Mouse (Mus musculus): ENCODE measurements around the gene Itgb2. TPM values are rescaled to one million over a fixed set of nuclear protein-coding genes. Genes with fewer than 3 reads are reported as not detected.

Gene Itgb2
- polyA plus RNA-seq, 1 experiment from 2014 or later, result 0.64 TPM

DNA sequence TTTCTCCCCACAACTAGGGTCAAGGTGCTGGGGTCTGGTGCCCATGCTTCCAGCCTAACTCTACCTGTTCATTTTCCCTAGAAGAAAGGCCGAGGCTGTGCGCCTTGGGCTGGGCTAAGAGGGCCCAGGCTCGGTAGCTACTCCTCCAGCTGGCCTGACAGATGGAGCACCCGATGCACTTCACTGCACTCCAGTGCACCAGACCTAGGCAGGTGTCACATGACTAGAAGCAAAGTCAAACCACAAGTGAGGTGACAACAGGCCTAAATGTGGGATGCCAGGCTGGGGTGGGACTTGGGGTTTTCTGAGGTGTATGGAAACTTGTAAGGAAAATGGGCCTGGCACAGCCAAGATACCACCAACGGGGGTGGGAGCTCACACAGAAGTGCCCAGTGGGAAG lies 23.5 kb upstream of the Itgb2 start:
- Histone ChIP-seq H3K27ac (no peak overlapping the region), H3K9ac (no peak overlapping the region), H3K27me3 (no peaks in the 10 kb centered on the region), H3K36me3 (replicated peaks) (peaks cover 74% of the 10 kb centered on the region), H3K4me2 (no peak overlapping the region), H3K9me3 (no peaks in the 10 kb centered on the region), H3K4me3 (replicated peaks) (no peak overlapping the region), H3K4me1 (no peaks in the 10 kb centered on the region; the same call in 1 of the 2 replicates)
- no peak for ATAC-seq (ENCODE audit: low FRiP score)
- WGBS, result 87% methylated on average over 5 of the region's 5 CpGs

DNA sequence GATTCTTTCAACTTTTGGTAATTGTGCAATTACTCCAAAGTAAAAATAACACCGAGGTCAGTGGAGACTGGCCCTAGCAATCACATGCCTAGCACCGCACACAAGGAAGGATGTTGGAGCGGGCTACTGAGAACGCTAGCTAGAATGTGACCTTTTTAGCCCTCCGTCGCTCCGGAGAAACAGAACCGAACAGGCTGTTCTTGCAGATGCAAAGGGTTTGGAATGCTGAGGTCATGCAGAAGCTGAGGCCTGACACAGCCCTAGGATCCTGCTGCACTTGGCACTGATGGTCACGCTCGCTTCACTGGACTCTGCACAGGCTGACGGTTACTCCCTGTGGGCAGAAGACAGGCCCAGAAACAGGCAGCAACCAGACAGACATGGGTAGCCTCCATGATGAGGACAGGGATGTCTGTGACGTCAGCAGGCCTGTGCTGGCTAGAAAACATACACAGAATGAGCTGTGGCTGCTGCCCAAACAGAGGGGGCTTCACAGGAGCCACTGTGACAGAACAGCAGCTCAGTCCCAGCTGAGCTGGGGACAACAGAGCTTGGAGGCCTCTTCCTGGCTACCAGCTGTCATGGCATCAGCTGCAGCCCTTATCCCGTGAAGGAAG lies 23.0 kb upstream of the Itgb2 start:
- Histone ChIP-seq H3K9me3 (no peaks in the 10 kb centered on the region), H3K36me3 (replicated peaks) (peaks cover 74% of the 10 kb centered on the region), H3K27ac (no peak overlapping the region), H3K9ac (no peak overlapping the region), H3K4me3 (replicated peaks) (no peak overlapping the region), H3K4me2 (no peak overlapping the region), H3K4me1 (no peaks in the 10 kb centered on the region; the same call in 1 of the 2 replicates), H3K27me3 (no peaks in the 10 kb centered on the region)
- ATAC-seq (ENCODE audit: low FRiP score), result no peak
- 92% methylated on average over 13 of the region's 13 CpGs for WGBS

DNA sequence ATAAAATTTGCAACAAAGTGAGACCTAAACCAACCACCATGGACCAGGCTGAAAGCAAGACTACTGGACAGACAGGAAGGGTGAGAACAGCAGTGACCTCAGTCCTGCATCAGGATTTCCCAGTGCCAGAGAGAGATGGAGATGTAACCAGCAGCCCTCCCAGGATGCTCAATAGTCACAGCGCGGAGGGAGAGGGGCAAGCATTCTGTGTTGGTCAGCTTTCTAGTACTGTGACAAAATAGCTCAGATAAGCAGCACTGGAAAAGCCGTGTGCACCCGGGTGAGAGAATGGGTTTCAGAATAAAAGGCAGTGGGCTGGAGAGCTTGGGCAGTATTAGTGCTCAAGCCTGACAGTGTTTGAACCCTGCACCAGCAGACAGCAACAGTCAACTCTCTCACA lies 22.3 kb upstream of the Itgb2 start:
- Histone ChIP-seq H3K9ac (no peak overlapping the region), H3K4me1 (no peaks in the 10 kb centered on the region; the same call in 1 of the 2 replicates), H3K27me3 (no peaks in the 10 kb centered on the region), H3K4me2 (no peak overlapping the region), H3K27ac (no peak overlapping the region), H3K36me3 (replicated peaks) (peaks cover 78% of the 10 kb centered on the region), H3K4me3 (replicated peaks) (no peak overlapping the region), H3K9me3 (no peaks in the 10 kb centered on the region)
- 93% methylated on average over 4 of the region's 4 CpGs for WGBS
- ATAC-seq (ENCODE audit: low FRiP score), result no peak

DNA sequence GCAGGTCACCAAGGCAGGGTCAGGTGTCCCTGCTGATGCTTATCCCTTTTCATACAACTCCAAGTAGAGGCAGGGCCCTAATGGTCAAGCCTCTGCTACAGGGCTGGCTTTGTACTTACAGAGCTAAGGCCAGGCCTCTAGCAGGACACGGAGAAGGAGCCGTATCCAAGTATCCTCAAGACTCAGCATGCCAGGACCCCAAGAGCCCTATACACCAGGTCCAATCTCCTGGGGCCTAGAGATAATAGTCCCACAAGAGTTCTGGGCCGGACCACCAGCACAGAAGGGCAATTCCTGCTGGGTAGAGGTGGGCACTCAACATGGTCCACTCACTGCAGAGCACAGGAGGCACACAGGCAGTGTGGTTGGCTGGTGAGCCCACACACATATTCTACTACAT lies 21.3 kb upstream of the Itgb2 start:
- Histone ChIP-seq H3K27me3 (no peaks in the 10 kb centered on the region), H3K27ac (no peak overlapping the region), H3K36me3 (replicated peaks) (peaks cover 77% of the 10 kb centered on the region), H3K9ac (no peak overlapping the region), H3K4me3 (replicated peaks) (no peak overlapping the region), H3K4me2 (no peak overlapping the region), H3K9me3 (no peaks in the 10 kb centered on the region), H3K4me1 (no peaks in the 10 kb centered on the region; the same call in 1 of the 2 replicates)
- no peak for ATAC-seq (ENCODE audit: low FRiP score)
- 100% methylated on average over 3 of the region's 3 CpGs for WGBS

DNA sequence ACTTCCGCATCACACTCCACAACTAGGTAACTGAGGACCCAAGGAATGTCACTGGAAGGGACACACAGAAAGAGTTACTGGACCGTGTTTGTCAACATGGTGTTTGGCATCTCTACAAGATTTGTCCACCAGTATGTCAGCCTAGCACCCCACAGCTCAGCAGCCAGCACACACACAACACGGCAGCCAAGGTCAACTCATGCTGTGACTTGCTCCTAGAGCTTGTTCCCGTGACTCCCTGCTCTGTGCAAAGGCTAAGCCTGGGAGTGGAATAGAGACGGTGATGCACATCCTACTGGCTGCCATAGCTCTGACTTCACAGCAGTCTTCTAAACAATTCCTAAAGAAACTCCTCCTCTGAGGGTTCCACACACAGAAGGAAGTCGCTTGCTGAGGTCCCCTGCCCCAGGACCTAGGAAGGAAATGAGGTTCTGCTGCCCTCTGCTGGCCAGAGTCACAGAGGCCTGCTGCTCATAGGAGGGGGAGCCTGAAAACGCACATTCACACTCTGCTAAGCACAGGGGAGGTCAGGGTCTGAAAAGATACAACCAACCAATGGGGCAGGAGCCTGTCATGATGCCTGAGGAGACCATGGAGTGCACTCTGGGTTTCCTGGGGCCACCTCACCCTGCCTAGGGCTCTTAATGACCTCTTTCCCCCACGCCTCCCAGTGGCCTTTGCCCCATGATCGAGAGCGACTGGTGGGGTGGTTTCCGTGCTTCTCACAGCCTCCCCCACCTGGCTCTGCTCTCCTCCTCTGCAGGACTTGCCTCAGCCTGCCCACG lies 20.5 kb upstream of the Itgb2 start:
- 52% methylated on average over 12 of the region's 12 CpGs for whole genome bisulfite sequencing
- no peak overlapping the region for H3K27ac ChIP-seq
- peak overlapping the region; percentile 21; the same call in 1 of the 2 replicates for H3K4me2 ChIP-seq
- no peak overlapping the region for H3K9ac ChIP-seq
- H3K4me1 ChIP-seq, result peaks cover 6% of the 10 kb centered on the region
- ATAC-seq (ENCODE audit: low FRiP score), result peak; percentile 83
- H3K36me3 ChIP-seq (replicated peaks), result peaks cover 78% of the 10 kb centered on the region
- H3K9me3 ChIP-seq, result no peaks in the 10 kb centered on the region
- H3K4me3 ChIP-seq (replicated peaks), result no peak overlapping the region
- no peaks in the 10 kb centered on the region for H3K27me3 ChIP-seq

DNA sequence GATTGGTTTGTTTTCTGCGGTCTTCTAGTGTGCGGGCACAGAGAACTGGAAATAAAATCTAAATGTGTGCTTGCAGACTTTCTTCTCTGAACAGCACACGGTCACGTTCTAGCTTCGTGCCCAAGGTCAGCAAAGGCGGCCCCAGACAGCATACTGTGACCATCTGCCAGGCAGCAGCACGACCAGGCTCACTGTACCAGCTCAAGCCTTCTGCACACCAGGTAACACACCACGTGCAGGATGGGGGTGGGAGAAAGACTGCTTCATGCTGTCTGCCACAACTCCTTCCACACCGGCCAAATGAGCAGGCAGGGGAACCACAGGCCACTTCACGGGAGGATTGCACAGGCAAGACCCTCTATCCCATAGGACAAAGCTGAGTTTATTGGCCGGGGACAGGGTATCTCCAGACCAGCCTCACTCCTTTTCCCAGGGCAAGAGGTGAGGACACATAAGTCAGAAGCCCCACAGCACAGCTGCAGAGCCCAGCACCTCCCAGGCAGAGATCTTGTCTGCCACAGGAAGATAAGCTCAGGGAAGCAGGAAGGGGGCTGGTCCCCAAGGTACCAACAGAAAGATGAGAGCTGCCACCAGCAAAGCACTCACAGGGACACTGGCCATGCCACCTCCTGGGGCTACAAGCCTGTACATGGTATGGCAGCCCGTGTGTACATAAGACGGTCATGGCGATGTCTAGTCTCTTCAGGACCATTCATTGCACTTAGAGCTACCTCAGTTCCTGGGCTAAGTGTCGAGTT lies 19.6 kb upstream of the Itgb2 start:
- H3K27me3 ChIP-seq, result no peaks in the 10 kb centered on the region
- no peak for ATAC-seq (ENCODE audit: low FRiP score)
- H3K27ac ChIP-seq, result no peak overlapping the region
- H3K36me3 ChIP-seq (replicated peaks), result peaks cover 76% of the 10 kb centered on the region
- H3K4me2 ChIP-seq, result no peak overlapping the region
- H3K9ac ChIP-seq, result no peak overlapping the region
- no peak overlapping the region for H3K4me3 ChIP-seq (replicated peaks)
- 87% methylated on average over 15 of the region's 15 CpGs for WGBS
- H3K9me3 ChIP-seq, result no peaks in the 10 kb centered on the region
- H3K4me1 ChIP-seq, result peaks cover 13% of the 10 kb centered on the region

DNA sequence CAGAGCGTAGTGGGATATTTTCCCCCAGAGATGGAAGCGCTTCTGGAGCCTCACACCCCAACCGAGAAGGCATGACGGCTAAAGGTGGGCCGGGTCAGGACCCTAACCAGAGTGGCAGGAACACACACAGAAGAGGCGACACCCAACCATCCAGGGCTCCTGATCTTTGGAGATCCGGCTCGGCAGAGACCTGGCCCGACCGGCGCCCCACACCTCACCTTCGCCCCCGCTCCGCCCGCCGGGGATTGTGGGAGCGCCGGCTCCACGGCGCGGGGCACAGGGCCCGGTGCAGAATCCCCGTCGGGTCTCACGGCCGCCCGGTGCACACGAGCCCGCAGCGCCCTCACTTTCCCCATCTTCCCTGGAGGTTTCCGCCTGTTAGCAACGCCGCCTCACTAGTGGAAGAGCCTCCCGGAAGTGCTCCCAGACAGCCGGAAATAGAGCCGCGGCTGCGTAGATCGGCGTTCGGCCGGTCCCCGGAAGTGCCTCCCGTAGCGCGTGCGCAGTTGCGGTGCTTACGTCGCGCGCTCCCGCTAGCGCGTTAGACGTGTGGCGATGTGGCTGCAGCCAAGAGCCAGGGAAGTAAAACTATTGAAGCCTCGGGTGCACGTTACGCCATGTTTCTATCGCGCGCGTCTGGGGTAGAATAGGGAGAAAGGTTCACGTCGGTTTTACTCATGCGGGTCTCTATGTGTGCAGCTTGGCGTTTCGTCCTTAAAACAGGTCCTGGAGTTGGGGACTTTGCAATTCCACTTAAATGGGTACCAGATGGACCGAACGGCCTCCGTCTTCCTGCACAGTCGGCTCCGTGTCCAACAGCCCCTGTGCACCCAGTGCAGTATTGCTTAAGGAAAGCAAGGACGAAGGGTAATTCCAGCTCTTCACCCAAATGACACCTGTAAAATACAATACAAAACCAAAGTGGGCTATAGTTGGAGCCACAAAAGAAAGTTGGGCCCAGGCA lies 14.4 kb upstream of the Itgb2 start, which contains the start of gene Fam207a:
Gene Fam207a (minus strand): TSS at position 401 of the 964 bp plus-strand sequence.
- H3K9me3 ChIP-seq, result no peaks in the 10 kb centered on the region
- peak within 1 kb of the TSS; percentile 91 for H3K4me3 ChIP-seq (replicated peaks)
- H3K4me1 ChIP-seq, result peaks cover 29% of the 10 kb centered on the region
- peaks cover 35% of the 10 kb centered on the region for H3K36me3 ChIP-seq (replicated peaks)
- peak within 1 kb of the TSS; percentile 89 for H3K9ac ChIP-seq
- peak; percentile 92 for ATAC-seq (ENCODE audit: low FRiP score)
- H3K27me3 ChIP-seq, result no peaks in the 10 kb centered on the region
- peak within 1 kb of the TSS; percentile 95 for H3K4me2 ChIP-seq
- WGBS, result under 1% methylated on average over 74 of the region's 75 CpGs
- H3K27ac ChIP-seq, result peak within 1 kb of the TSS; percentile 78

DNA sequence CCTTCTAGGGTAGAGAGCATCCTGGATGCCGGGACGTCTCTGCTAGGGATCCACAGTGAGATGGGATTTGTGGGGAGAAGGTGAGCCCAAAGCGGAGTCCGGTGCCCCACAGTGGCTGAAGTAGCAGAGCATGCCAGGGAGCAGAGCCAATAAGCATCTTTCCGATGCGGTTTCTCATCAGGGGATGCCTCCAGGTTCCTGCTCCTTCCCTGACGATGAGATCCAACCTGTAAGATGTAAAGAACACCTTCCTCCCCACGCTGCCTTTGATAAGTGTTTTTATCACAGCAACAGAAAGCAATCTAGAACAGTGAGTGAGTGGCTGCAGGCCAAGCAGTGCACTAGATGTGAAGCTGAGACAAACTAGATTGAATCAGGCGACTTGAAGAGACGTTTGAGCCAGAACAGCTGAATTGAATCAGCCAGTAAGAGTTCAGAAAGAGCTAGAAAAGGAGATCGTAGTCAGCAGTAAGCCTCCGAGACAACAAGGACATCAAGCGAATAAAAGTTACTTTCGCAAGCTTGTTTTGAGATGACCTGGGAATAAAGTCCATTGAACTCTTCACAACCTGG lies 13.6 kb upstream of the Itgb2 start:
- Histone ChIP-seq H3K36me3 (replicated peaks) (peaks cover 27% of the 10 kb centered on the region), H3K4me2 (peak overlapping the region; percentile 95), H3K9ac (peak overlapping the region; percentile 89), H3K4me1 (peaks cover 29% of the 10 kb centered on the region), H3K27ac (peak overlapping the region; percentile 78), H3K9me3 (no peaks in the 10 kb centered on the region), H3K27me3 (no peaks in the 10 kb centered on the region), H3K4me3 (replicated peaks) (peak overlapping the region; percentile 91)
- WGBS, result 48% methylated on average over 14 of the region's 14 CpGs
- ATAC-seq (ENCODE audit: low FRiP score), result no peak

DNA sequence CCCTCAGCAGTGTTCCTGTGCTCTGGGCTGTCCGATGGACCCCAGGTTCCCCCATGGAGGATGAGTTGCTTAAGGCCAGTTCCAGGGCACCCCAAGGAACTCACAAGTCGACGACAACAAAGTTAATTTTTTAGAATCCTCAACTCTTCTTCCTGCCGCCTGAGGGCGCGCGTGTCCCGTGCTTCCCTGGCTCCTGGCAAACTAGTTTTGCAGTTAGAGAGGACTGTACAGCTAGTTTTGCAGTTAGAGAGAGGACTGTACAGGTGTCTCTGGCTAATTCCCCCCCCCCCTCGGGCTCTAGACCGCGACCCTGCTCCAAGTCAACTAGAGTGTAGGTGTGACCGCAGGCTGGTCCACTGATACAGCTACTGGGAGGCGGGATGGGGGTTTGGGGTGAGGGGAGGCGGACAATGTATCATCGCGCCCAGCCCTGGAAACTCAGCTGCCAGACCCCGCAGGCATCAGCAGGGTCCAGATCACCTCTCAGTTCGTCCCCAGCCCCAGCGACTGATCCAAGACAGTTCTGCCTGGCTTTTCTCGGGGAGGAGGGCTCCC lies 12.9 kb upstream of the Itgb2 start:
- peak; percentile 18; the same call in 1 of the 2 replicates for ATAC-seq (ENCODE audit: low FRiP score)
- WGBS, result 24% methylated on average over 20 of the region's 20 CpGs
- peaks cover 6% of the 10 kb centered on the region; the same call in 1 of the 2 replicates for H3K27me3 ChIP-seq
- H3K4me1 ChIP-seq, result peaks cover 31% of the 10 kb centered on the region
- H3K9ac ChIP-seq, result 0 out of 2 replicates have a peak overlapping the region, but pooled peaks have one; percentile 0
- no peaks in the 10 kb centered on the region for H3K9me3 ChIP-seq
- peak overlapping the region; percentile 17; the same call in 1 of the 2 replicates for H3K4me2 ChIP-seq
- H3K4me3 ChIP-seq (replicated peaks), result no peak overlapping the region
- H3K36me3 ChIP-seq (replicated peaks), result peaks cover 20% of the 10 kb centered on the region
- H3K27ac ChIP-seq, result no peak overlapping the region

DNA sequence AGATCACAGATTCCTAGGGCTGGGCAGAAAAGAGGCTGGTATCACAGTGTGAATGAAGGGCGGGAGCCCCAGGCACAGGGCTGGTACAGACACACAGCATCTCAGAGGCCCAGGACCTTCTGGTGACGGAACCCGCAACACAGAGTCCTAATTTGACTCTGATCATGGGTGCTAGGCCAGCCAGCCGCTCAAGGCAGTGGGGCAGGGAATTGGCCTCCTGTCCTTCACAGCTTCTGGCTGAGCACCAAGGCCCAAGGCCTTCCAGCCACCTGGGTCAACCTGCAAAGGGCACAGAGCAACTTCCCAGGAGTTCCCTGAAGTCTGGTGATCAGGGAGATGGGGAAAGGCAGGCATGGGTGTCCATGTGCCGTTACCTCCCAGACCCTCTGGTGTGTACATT lies 12.3 kb upstream of the Itgb2 start:
- Histone ChIP-seq H3K9me3 (no peaks in the 10 kb centered on the region), H3K4me2 (no peak overlapping the region), H3K27ac (no peak overlapping the region), H3K4me1 (peaks cover 37% of the 10 kb centered on the region), H3K4me3 (replicated peaks) (no peak overlapping the region), H3K27me3 (peaks cover 6% of the 10 kb centered on the region; the same call in 1 of the 2 replicates), H3K36me3 (replicated peaks) (peaks cover 13% of the 10 kb centered on the region), H3K9ac (no peak overlapping the region)
- WGBS, result 86% methylated on average over 5 of the region's 5 CpGs
- no peak for ATAC-seq (ENCODE audit: low FRiP score)

DNA sequence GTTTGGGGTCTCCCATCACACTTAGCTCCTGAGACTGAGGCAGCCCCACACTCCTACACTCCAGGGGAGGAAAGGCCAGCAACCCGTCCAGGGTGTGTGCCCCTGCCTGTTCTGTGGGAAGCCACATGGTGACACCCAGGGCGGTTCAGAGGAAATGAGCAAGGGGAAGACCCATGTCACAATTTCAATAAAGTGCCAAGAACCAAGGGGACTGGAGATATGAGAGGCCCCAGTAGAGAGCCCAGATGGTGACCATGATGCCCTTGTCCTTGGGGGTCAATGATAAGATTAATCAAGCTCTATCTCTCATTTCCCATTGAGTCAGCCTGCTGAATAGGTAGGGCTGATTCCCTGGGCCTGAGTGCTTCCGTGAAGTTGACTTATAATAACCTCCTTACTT lies 10.9 kb upstream of the Itgb2 start:
- H3K9me3 ChIP-seq, result no peaks in the 10 kb centered on the region
- 89% methylated on average over 3 of the region's 3 CpGs for WGBS
- H3K4me2 ChIP-seq, result no peak overlapping the region
- peaks cover 35% of the 10 kb centered on the region for H3K4me1 ChIP-seq
- H3K9ac ChIP-seq, result no peak overlapping the region
- H3K27ac ChIP-seq, result no peak overlapping the region
- H3K4me3 ChIP-seq (replicated peaks), result no peak overlapping the region
- peaks cover 1% of the 10 kb centered on the region for H3K36me3 ChIP-seq (replicated peaks)
- no peak for ATAC-seq (ENCODE audit: low FRiP score)
- H3K27me3 ChIP-seq, result peaks cover 10% of the 10 kb centered on the region
